Mouse (Mus musculus) embryonic facial prominence, embryonic 14.5 days (tissue): ENCODE results near the gene Rnpep. TPM values are rescaled to one million over a fixed set of nuclear protein-coding genes. Genes with fewer than 3 reads are reported as not detected.
A peak's percentile ranks its signal among the peaks of the same experiment; 100 is the strongest.
"Not testable (repeated sequence)": the region's sequence is repeated elsewhere in the genome, so short reads cannot be mapped to it uniquely, and the experiment has no call there.

Source experiments
- ATAC-seq: fragments of 200-750 bp; cut with Nextera tagmentation; 2 replicates; pipeline ENCODE4 v1.8.0; 2017; ENCODE audit warnings: low read depth, moderate number of reproducible peaks, moderate TSS enrichment
- DNase-seq: peaks from one replicate; pipeline ENCODE4 v3.0.0-alpha.2; 2015; ENCODE audit warnings: low spot score
- H3K27ac ChIP-seq: fragments of 300-500 bp; sonication (generic); replicated peaks from 2 replicates; pipeline ENCODE4 v1.5.1; 2014; ENCODE audit warnings: low read depth, mild to moderate bottlenecking, low read length, moderate library complexity
- H3K27me3 ChIP-seq: fragments of 300-500 bp; sonication (generic); replicated peaks from 2 replicates; pipeline ENCODE4 v1.6.1; 2014; ENCODE audit warnings: low read length; ENCODE audit not compliant: control insufficient read depth, insufficient read depth
- H3K36me3 ChIP-seq: fragments of 300-500 bp; sonication (generic); 2 replicates; pipeline ENCODE4 v1.6.1; 2014; ENCODE audit warnings: low read length, mixed read lengths; ENCODE audit not compliant: control insufficient read depth, insufficient read depth
- H3K4me1 ChIP-seq: fragments of 300-500 bp; sonication (generic); 2 replicates; pipeline ENCODE4 v1.6.1; 2014; ENCODE audit warnings: antibody characterized with exemption, low read length; ENCODE audit not compliant: control insufficient read depth, insufficient read depth
- H3K4me2 ChIP-seq: fragments of 300-500 bp; sonication (generic); 2 replicates; pipeline ENCODE4 v1.6.1; 2014; ENCODE audit warnings: low read depth, mild to moderate bottlenecking, low read length, moderate library complexity, mixed read lengths
- H3K4me3 ChIP-seq: fragments of 300-500 bp; sonication (generic); 2 replicates; pipeline ENCODE4 v1.5.1; 2014; ENCODE audit warnings: low read depth, mild to moderate bottlenecking, low read length
- H3K9ac ChIP-seq: fragments of 300-500 bp; sonication (generic); 2 replicates; pipeline ENCODE4 v1.6.1; 2014; ENCODE audit warnings: low read depth, mild to moderate bottlenecking, low read length, moderate library complexity, mixed read lengths
- H3K9me3 ChIP-seq: fragments of 300-500 bp; sonication (generic); 2 replicates; pipeline ENCODE4 v1.6.1; 2016; ENCODE audit warnings: low read length; ENCODE audit not compliant: control insufficient read depth
- WGBS: fragments of 180-500 bp; shearing (Covaris S2); extraction: QIAGEN DNeasy Blood & Tissue Kit; methylation state at CpG from one replicate; pipeline ENCODE4 v1.1.7; 2014; 5-methylcytosine and 5-hydroxymethylcytosine counted together
- polyA plus RNA-seq: library from polyadenylated mRNA; unstranded; fragments of >200 nt; fragmentation: Nextera tagmentation; extraction: Ambion mirVana; gene quantifications from 2 replicates; pipeline ENCODE4 v1.2.1, GENCODE M21; 2014

Rnpep gene
- polyA plus RNA-seq, 1 experiment from 2014 or later: 78.1 TPM

DNA sequence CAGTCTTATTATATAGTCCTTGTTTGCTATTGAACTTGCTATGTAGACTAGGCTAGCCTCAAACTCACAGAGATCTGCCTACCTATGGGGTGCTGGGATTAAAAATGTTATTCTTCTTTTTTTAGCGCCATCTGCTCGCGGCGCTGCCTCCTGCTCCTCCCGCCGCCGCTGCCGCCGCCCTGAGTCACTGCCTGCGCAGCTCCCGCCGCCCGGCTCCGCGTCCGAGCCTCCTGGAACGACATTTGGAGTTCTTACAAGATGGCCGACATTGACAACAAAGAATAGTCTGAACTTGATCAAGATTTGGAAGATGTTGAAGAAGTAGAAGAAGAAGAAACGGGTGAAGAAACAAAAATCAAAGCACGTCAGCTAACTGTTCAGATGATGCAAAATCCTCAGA, 52.0 kb downstream of the Rnpep start:
- not testable (repeated sequence) for H3K4me2 ChIP-seq, H3K36me3 ChIP-seq, H3K27me3 ChIP-seq, H3K9ac ChIP-seq, H3K9me3 ChIP-seq, H3K4me3 ChIP-seq, ATAC-seq, H3K4me1 ChIP-seq, DNase-seq, H3K27ac ChIP-seq
- WGBS: 83% methylated on average over 20 of the region's 20 CpGs

DNA sequence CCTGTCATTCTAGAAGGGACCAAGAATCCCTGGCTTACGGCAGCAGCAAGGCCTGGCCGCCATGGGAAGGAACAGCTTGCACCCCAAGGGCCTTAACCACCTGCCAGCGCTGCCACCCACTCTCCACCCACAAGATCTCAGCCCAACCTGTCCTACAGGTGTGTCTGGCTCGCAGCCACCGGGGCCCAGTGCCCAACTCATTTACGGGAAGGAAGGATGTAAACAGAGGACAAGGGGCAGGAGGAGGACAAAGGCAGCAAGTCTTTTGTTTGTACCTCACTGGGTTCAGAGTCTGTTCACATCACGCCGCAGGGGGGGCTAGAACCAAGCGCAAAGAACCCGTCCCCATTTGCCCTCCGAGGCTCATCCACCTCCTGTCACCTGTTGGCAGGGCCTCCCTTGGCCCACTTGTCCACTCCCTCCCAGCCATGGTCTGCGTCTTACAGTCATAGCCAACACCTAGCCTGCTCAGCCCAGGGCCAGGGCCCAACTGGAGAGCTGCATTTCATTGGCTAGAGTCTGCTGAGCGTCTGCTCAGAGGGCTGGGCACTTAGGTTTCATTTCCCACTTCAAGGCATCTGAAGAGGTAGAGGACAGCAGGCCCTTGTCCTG, 56.4 kb downstream of the Rnpep start:
- no peak overlapping the region for H3K4me3 ChIP-seq
- H3K9me3 ChIP-seq: no peaks in the 10 kb centered on the region
- WGBS: 74% methylated on average over 12 of the region's 13 CpGs
- ATAC-seq (peak; percentile 83; the same call in 1 of the 2 replicates), DNase-seq (peak; percentile 58)
- no peaks in the 10 kb centered on the region for H3K27me3 ChIP-seq
- no peak overlapping the region for H3K9ac ChIP-seq
- H3K36me3 ChIP-seq: no peaks in the 10 kb centered on the region
- H3K4me1 ChIP-seq: no peaks in the 10 kb centered on the region
- no peak overlapping the region for H3K4me2 ChIP-seq
- H3K27ac ChIP-seq: no peak overlapping the region

- no peak overlapping the region for H3K27ac ChIP-seq
- H3K4me1 ChIP-seq: no peaks in the 10 kb centered on the region
- no peak overlapping the region for H3K4me3 ChIP-seq
- no peak overlapping the region for H3K4me2 ChIP-seq
- H3K27me3 ChIP-seq: no peaks in the 10 kb centered on the region
- ATAC-seq (no peak), DNase-seq (peak; percentile 12)
- no peak overlapping the region for H3K9ac ChIP-seq
- no peaks in the 10 kb centered on the region for H3K36me3 ChIP-seq
- H3K9me3 ChIP-seq: no peaks in the 10 kb centered on the region
- WGBS: 57% methylated on average over 6 of the region's 6 CpGs
Observed at GRCm38 (mm10) chr1:135224981-135225604, 58.8 kb downstream of the Rnpep start.

DNA sequence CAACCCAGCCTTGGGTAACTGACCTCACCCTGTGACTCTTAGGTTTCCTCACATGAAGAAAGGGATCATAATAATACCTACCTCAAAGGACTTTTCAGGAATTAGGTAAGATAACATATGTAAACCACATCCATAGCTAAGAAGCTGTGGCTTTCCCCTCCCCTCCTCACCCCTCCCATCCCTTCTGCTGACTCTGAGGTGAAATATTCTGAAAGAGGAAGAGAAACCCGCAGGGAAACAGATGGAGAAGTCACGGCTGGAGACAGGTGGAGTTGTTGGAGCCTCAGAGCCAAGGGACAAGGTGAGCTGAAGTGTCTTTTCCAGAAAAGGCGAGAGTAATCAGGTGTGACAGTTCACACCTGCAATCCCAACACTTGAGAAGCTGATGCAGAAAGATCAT, 59.7 kb downstream of the Rnpep start:
- 65% methylated on average over 3 of the region's 3 CpGs for WGBS
- DNase-seq: no peak
- Histone ChIP-seq H3K9ac (no peak overlapping the region), H3K4me3 (no peak overlapping the region), H3K4me1 (no peaks in the 10 kb centered on the region), H3K9me3 (no peaks in the 10 kb centered on the region), H3K4me2 (no peak overlapping the region), H3K27me3 (no peaks in the 10 kb centered on the region), H3K36me3 (no peaks in the 10 kb centered on the region), H3K27ac (no peak overlapping the region)
- ATAC-seq: no peak

DNA sequence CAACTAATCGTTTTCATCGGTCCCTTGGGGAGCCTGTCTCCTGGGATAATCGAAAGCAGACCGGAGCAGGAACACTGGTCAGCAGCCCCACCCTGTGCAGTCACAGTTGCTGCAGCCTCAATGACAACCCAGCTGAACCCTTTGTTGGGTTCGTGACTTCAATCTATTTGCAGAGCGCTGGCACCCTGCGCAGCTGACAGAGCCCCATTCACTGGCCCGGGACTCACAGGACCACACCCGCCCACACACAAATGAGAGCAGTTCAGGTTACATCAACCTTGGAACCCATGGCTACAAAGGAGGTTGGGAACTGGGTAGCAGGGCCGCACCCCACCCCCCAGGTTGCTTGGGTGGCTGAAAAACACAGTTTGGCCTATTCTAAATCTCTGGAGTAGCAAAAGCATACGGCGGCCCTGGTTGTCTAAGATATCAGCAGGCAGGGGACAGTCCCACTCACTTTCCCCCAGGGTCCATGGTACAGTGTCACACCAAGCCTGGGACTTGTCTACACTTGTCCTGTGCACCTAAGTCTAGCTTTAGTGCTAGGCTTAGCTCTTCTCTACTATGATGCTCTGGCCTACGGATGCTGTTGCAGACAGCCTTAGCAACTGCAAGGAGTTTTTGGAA, 66.2 kb downstream of the Rnpep start:
- Histone ChIP-seq H3K36me3 (no peaks in the 10 kb centered on the region), H3K4me1 (peaks cover 4% of the 10 kb centered on the region; the same call in 1 of the 2 replicates), H3K4me2 (no peak overlapping the region), H3K27ac (no peak overlapping the region), H3K9me3 (no peaks in the 10 kb centered on the region), H3K4me3 (no peak overlapping the region), H3K27me3 (no peaks in the 10 kb centered on the region), H3K9ac (no peak overlapping the region)
- ATAC-seq (peak; percentile 78), DNase-seq (peak; percentile 65)
- WGBS: 50% methylated on average over 13 of the region's 13 CpGs

GRCm38 (mm10) chr1:135213772-135214640, 69.9 kb downstream of the Rnpep start:
- no peaks in the 10 kb centered on the region for H3K9me3 ChIP-seq
- peaks cover 4% of the 10 kb centered on the region; the same call in 1 of the 2 replicates for H3K4me1 ChIP-seq
- H3K4me2 ChIP-seq: no peak overlapping the region
- H3K9ac ChIP-seq: no peak overlapping the region
- 86% methylated on average over 9 of the region's 9 CpGs for WGBS
- no peaks in the 10 kb centered on the region for H3K36me3 ChIP-seq
- DNase-seq (no peak), ATAC-seq (no peak)
- H3K27me3 ChIP-seq: no peaks in the 10 kb centered on the region
- no peak overlapping the region for H3K27ac ChIP-seq
- H3K4me3 ChIP-seq: no peak overlapping the region

Other genes starting within 250 kb of the Rnpep start
- 7.0 and 7.5 TPM in 2 replicates for gene Lgr6, start 178.8 kb downstream of the Rnpep start, polyA plus RNA-seq
- 2.1 and 2.7 TPM in 2 replicates for gene Ptpn7, start 151.4 kb downstream of the Rnpep start, polyA plus RNA-seq
- 73.8 and 74.7 TPM in 2 replicates for gene Arl8a, start 137.3 kb downstream of the Rnpep start, polyA plus RNA-seq
- gene Gpr37l1, start 116.4 kb downstream of the Rnpep start, polyA plus RNA-seq: 0.34 and 0.47 TPM in 2 replicates
- gene Elf3, start 25.5 kb downstream of the Rnpep start, polyA plus RNA-seq: 10.0 and 13.8 TPM in 2 replicates
- gene Timm17a, start 29.7 kb upstream of the Rnpep start, polyA plus RNA-seq: 215 and 224 TPM in 2 replicates
- gene Lmod1, start 40.7 kb upstream of the Rnpep start, polyA plus RNA-seq: 1.0 and 1.4 TPM in 2 replicates
- 25.2 and 25.6 TPM in 2 replicates for gene Shisa4, start 91.2 kb upstream of the Rnpep start, polyA plus RNA-seq
- 103 and 108 TPM in 2 replicates for gene Ipo9, start 146.4 kb upstream of the Rnpep start, polyA plus RNA-seq